Mouse (Mus musculus): ENCODE data around the gene Ttc26.

DNA sequence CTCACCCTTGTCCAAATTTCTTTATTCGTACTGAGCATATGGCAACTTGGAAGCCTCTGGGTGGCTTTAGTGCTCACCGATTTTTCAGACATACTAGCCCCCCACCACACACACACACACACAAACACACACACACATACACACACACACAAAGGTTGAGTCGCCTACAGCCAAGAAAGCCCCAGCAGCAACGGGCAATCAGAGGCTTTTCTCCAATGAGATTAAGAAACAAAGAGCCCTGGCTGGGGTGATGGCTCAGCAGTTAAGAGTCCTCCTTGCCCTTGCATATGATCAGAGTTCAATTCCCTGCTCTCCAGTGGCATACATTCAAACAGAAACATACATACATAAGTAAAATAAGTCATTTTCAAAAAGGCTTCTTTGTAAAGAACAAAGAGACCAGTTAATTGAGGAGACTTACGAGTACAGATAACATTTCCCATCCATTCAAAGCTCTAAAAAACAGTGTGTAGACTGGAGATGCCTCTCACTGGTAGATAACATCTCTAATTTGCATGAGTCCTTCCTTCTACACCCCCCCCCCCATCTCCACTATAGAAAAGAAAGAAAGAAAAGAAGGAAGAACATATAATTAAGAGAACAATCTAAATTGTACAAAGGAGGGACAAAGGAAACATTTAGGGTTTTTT is 23.5 kb upstream of the Ttc26 start:
- TF ChIP-seq EP300 (IDR thresholded peaks at IDR 0.05; ENCODE audit: low read depth) (no peak), CTCF (IDR thresholded peaks at IDR 0.05; ENCODE audit: low read depth) (no peak)

All from heart, postnatal 0 days (tissue).